Mouse (Mus musculus): ENCODE measurements around the gene Capza2. TPM values are rescaled to one million over a fixed set of nuclear protein-coding genes. Genes with fewer than 3 reads are reported as not detected.

The Capza2 gene
- polyA plus RNA-seq, 1 experiment from 2014 or later: 238 TPM

Other genes with a start within 250 kb of the Capza2 start
- gene Met, start 172.4 kb upstream of the Capza2 start, polyA plus RNA-seq (2014; fragmentation: Nextera tagmentation; extraction: Ambion mirVana): 10.0 and 25.3 TPM in 2 replicates
- gene St7, start 56.7 kb downstream of the Capza2 start, polyA plus RNA-seq (2014; fragmentation: Nextera tagmentation; extraction: Ambion mirVana): 18.0 and 22.4 TPM in 2 replicates